Mouse (Mus musculus): Measurements from ENCODE around the gene Hhat. TPM values are rescaled to one million over a fixed set of nuclear protein-coding genes. Genes with fewer than 3 reads are reported as not detected.

Hhat gene
- total and polyA plus RNA-seq, 3 experiments: 1.6 to 2.8 (median 2.1) TPM

DNA sequence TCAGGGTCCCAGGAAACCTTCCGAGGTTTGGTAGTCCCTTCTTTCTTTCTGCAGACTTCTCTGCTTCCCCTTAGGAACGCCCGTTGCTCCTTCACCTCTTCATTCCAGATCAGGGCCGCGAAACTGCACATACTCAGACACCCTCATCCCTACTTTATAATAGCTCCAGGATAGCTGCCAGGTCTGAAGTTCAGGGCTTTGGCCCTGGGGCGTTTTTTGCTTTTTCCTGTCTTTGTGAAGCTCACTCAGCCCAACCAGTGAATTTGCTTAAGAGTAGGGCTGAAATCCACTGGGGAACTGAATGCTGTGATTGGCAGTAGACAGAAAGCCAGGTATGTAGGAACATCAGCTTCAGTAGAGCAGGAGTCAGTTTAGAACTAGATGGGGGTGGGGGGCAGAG lies 293.5 kb downstream of the Hhat start:
- TF ChIP-seq EP300 (IDR thresholded peaks at IDR 0.05; ENCODE audit: insufficient read depth, low read depth, low read length) (no peak), CTCF (IDR thresholded peaks at IDR 0.05) (no peak), POLR2A (IDR thresholded peaks at IDR 0.05; ENCODE audit: insufficient read depth, low read depth, low read length) (no peak)
- WGBS: 29% methylated on average over 6 of the region's 6 CpGs
- intact Hi-C loops (cut with DNase I): no loop called here
- Histone ChIP-seq H3K4me3 (no peak overlapping the region), H3K36me3 (ENCODE audit: control insufficient read depth, insufficient read depth, low read length) (no peaks in the 10 kb centered on the region), H3K27ac (no peak overlapping the region), H3K4me1 (ENCODE audit: control insufficient read depth, insufficient read depth, low read length) (peaks cover 3% of the 10 kb centered on the region; the same call in 1 of the 2 replicates), H3K79me2 (replicated peaks; ENCODE audit: control insufficient read depth, insufficient read depth, low read length) (no peaks in the 10 kb centered on the region), H3K9ac (ENCODE audit: low read depth, low read length) (no peak overlapping the region), H3K27me3 (ENCODE audit: control insufficient read depth, insufficient read depth, low read length) (no peaks in the 10 kb centered on the region)
- DNase-seq: no peak

DNA sequence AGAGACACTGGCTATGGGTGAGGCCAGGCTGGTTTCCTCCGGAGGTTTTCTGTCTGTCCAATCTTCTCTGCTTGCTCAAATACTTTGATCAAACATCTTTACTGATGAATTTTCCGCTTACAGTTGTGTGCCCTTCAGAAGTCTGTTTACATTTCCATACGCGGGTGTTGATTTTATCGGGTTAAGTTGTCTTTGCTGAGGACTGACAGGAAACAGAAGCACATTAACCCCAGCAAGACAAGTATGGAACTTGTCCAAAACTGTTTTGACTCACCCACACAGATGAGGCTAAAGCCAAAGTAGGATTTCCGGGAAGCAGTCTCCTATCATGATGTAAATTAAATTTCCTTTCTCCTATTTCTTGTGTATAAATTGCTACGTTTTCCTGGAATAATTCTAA lies 294.3 kb downstream of the Hhat start:
- H3K27me3 ChIP-seq (ENCODE audit: control insufficient read depth, insufficient read depth, low read length): no peaks in the 10 kb centered on the region
- TF ChIP-seq POLR2A (IDR thresholded peaks at IDR 0.05; ENCODE audit: insufficient read depth, low read depth, low read length) (no peak), EP300 (IDR thresholded peaks at IDR 0.05; ENCODE audit: insufficient read depth, low read depth, low read length) (no peak), CTCF (IDR thresholded peaks at IDR 0.05) (no peak)
- H3K4me3 ChIP-seq: no peak overlapping the region
- DNase-seq: no peak
- H3K4me1 ChIP-seq (ENCODE audit: control insufficient read depth, insufficient read depth, low read length): peaks cover 3% of the 10 kb centered on the region; the same call in 1 of the 2 replicates
- no peak overlapping the region for H3K27ac ChIP-seq
- 30% methylated on average over 7 of the region's 7 CpGs for WGBS
- intact Hi-C loops (cut with DNase I): no loop called here
- no peaks in the 10 kb centered on the region for H3K36me3 ChIP-seq (ENCODE audit: control insufficient read depth, insufficient read depth, low read length)
- H3K9ac ChIP-seq (ENCODE audit: low read depth, low read length): no peak overlapping the region
- H3K79me2 ChIP-seq (replicated peaks; ENCODE audit: control insufficient read depth, insufficient read depth, low read length): no peaks in the 10 kb centered on the region

DNA sequence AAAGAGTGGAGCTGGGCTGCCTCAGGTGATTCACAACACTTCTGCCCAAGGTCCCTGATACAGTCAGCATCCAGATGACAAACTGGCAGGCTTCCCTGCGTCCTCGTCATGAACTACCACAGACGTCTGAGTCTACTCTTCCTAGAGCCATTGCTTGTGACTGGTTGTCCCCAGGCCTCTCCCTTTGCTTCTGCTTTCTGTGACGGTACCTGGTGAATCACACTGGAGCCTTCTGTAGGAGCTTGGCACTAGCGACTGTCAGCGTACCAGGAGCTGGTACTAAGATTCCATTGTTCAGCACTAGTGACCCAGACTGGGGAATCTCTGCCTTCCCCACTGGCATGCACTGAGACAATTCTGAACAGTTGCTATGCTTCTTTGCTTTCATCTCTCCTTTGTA lies 297.9 kb downstream of the Hhat start:
- H3K27ac ChIP-seq: no peak overlapping the region
- WGBS: 84% methylated on average over 6 of the region's 6 CpGs
- H3K36me3 ChIP-seq (ENCODE audit: control insufficient read depth, insufficient read depth, low read length): no peaks in the 10 kb centered on the region
- H3K79me2 ChIP-seq (replicated peaks; ENCODE audit: control insufficient read depth, insufficient read depth, low read length): no peaks in the 10 kb centered on the region
- no peaks in the 10 kb centered on the region for H3K27me3 ChIP-seq (ENCODE audit: control insufficient read depth, insufficient read depth, low read length)
- intact Hi-C loops (cut with DNase I): no loop called here
- no peak overlapping the region for H3K4me3 ChIP-seq
- TF ChIP-seq EP300 (IDR thresholded peaks at IDR 0.05; ENCODE audit: insufficient read depth, low read depth, low read length) (no peak), POLR2A (IDR thresholded peaks at IDR 0.05; ENCODE audit: insufficient read depth, low read depth, low read length) (no peak)
- DNase-seq: no peak
- H3K4me1 ChIP-seq (ENCODE audit: control insufficient read depth, insufficient read depth, low read length): peaks cover 3% of the 10 kb centered on the region; the same call in 1 of the 2 replicates
- no peak overlapping the region for H3K9ac ChIP-seq (ENCODE audit: low read depth, low read length)

DNA sequence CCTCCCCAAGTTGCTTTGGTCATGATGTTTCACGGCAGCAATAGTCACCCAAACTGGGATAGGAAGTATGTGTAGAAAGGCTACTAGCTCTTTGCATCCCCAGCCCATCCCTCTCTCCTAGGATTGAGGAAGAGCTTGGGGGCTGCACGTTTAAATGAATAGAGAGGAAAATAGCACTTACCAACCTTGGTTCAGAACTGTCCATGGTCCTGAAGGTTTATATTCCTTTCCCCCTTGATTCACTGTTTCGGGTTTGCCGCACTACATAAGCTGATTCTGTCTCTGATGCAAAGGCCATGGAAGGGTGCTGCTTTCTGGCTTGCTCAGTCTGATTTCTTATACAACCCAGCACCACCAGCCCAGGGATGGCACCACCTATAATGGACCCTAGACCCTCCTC lies 298.7 kb downstream of the Hhat start:
- TF ChIP-seq EP300 (IDR thresholded peaks at IDR 0.05; ENCODE audit: insufficient read depth, low read depth, low read length) (no peak), POLR2A (IDR thresholded peaks at IDR 0.05; ENCODE audit: insufficient read depth, low read depth, low read length) (no peak)
- Histone ChIP-seq H3K79me2 (replicated peaks; ENCODE audit: control insufficient read depth, insufficient read depth, low read length) (no peaks in the 10 kb centered on the region), H3K9ac (ENCODE audit: low read depth, low read length) (no peak overlapping the region), H3K4me1 (ENCODE audit: control insufficient read depth, insufficient read depth, low read length) (peaks cover 3% of the 10 kb centered on the region; the same call in 1 of the 2 replicates), H3K4me3 (no peak overlapping the region), H3K27me3 (ENCODE audit: control insufficient read depth, insufficient read depth, low read length) (no peaks in the 10 kb centered on the region), H3K27ac (no peak overlapping the region), H3K36me3 (ENCODE audit: control insufficient read depth, insufficient read depth, low read length) (no peaks in the 10 kb centered on the region)
- 53% methylated on average over 4 of the region's 4 CpGs for WGBS
- intact Hi-C loops (cut with DNase I): no loop called here
- DNase-seq: no peak

DNA sequence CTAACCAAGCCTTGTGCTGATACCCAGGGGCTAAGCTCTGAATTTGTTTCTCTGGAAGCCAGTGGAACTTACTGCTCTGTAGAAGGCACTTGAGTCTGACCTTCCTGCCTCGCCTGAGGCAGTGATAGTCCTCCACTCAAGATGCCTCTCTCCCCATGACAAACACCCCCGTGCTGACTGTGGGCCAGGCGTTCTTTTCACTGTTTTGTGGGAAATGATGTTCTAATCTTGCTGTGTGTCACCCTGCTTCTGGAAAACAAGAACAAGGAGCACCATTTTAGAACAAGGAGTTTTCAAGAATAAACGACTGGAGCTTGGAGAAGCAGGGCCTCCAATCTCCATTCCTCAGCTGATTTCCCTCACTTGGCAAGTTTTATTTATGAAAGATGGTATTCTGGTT lies 307.3 kb downstream of the Hhat start:
- no peaks in the 10 kb centered on the region for H3K4me1 ChIP-seq (ENCODE audit: control insufficient read depth, insufficient read depth, low read length)
- no peaks in the 10 kb centered on the region for H3K36me3 ChIP-seq (ENCODE audit: control insufficient read depth, insufficient read depth, low read length)
- H3K27ac ChIP-seq: no peak overlapping the region

DNA sequence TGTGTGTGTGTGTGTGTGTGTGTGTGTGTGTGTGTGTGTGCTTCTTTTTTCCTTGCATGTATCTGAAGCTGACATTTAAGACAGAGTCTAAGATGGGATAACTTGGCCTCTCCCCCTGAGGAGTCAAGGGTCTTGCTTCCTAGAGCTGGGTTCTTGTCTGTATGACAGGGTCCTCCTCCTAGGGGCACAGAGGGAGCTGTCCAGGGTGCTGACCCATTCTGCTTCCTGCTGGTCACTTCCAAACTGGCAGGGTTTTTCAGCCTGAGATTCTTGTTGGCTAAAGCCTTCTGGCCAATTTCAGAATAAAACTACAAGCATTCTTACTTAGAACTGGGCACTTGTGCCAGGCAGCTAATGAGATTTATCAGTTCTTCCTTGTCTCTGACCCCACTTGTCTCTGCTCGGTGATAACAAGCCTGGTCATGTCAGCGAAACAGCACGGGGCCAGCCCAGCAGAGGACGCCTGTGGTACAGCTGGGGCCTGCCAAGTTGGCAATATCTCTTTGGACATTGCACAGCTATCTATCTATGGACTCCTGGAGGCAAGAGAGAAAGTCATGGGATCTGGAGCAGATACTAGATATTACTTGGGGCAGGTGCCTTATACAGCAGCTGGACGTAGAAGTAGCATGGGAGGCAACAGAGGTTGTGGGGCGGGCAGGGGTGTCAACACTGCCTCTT lies 313.4 kb downstream of the Hhat start:
- intact Hi-C loops (cut with DNase I): no loop called here
- WGBS: 43% methylated on average over 6 of the region's 6 CpGs
- peak; percentile 41 to 42 for DNase-seq

More for the DNA sequence above, 307.3 kb downstream of the Hhat start:
- 60% methylated on average over 4 of the region's 4 CpGs for WGBS
- TF ChIP-seq EP300 (IDR thresholded peaks at IDR 0.05; ENCODE audit: insufficient read depth, low read depth, low read length) (no peak), CTCF (IDR thresholded peaks at IDR 0.05) (no peak), POLR2A (IDR thresholded peaks at IDR 0.05; ENCODE audit: insufficient read depth, low read depth, low read length) (no peak)
- Histone ChIP-seq H3K4me3 (no peak overlapping the region), H3K27me3 (ENCODE audit: control insufficient read depth, insufficient read depth, low read length) (no peaks in the 10 kb centered on the region), H3K9ac (ENCODE audit: low read depth, low read length) (no peak overlapping the region), H3K79me2 (replicated peaks; ENCODE audit: control insufficient read depth, insufficient read depth, low read length) (no peaks in the 10 kb centered on the region)
- no peak for DNase-seq
- intact Hi-C loops (cut with DNase I): no loop called here

More for the DNA sequence above, 313.4 kb downstream of the Hhat start:
- H3K27me3 ChIP-seq (ENCODE audit: control insufficient read depth, insufficient read depth, low read length): no peaks in the 10 kb centered on the region
- H3K9ac ChIP-seq (ENCODE audit: low read depth, low read length): no peak overlapping the region
- H3K27ac ChIP-seq: no peak overlapping the region
- H3K4me3 ChIP-seq: no peak overlapping the region
- TF ChIP-seq CTCF (IDR thresholded peaks at IDR 0.05) (peak; percentile 42), EP300 (IDR thresholded peaks at IDR 0.05; ENCODE audit: insufficient read depth, low read depth, low read length) (no peak), POLR2A (IDR thresholded peaks at IDR 0.05; ENCODE audit: insufficient read depth, low read depth, low read length) (no peak)
- H3K4me1 ChIP-seq (ENCODE audit: control insufficient read depth, insufficient read depth, low read length): peaks cover 1% of the 10 kb centered on the region; the same call in 1 of the 2 replicates
- H3K79me2 ChIP-seq (replicated peaks; ENCODE audit: control insufficient read depth, insufficient read depth, low read length): no peaks in the 10 kb centered on the region
- H3K36me3 ChIP-seq (ENCODE audit: control insufficient read depth, insufficient read depth, low read length): no peaks in the 10 kb centered on the region
